9 mouse cellular contexts compared by ENCODE assay signal in genomic region chr11:98942923-98943641, GRCm38 (mm10). TPM values are rescaled to one million over a fixed set of nuclear protein-coding genes. Genes with fewer than 3 reads are reported as not detected.
DNase-seq lines count a peak whose midpoint lies in the region; ATAC-seq and TF ChIP-seq lines count a peak whose summit lies in the region.
"Had no signal": no experiment of that assay in that cellular context is flagged by ENCODE, and none has a peak within 500 bp of the region (broad histone marks: within the 10 kb centered on the region; RNA-seq: fewer than 3 reads in every experiment).

No protein-coding gene starts in this region.

- TF ChIP-seq CTCF in forebrain, postnatal 0 days (IDR thresholded peaks at IDR 0.05; ENCODE audit: low read depth), result no peak
- TF ChIP-seq CTCF in hindbrain, postnatal 0 days (IDR thresholded peaks at IDR 0.05; ENCODE audit: low read depth), result no peak
- no peak for TF ChIP-seq CTCF in liver, embryonic 14.5 days (IDR thresholded peaks at IDR 0.05; ENCODE audit: low read depth)

- H3K27me3 ChIP-seq in forebrain, postnatal 0 days (ENCODE audit: insufficient read depth, low read length), result no peaks in the 10 kb centered on the region
- H3K27me3 ChIP-seq in hindbrain, postnatal 0 days (ENCODE audit: insufficient read depth, low read length), result no peaks in the 10 kb centered on the region
- H3K27me3 ChIP-seq in liver, embryonic 14.5 days (ENCODE audit: control insufficient read depth, insufficient read depth, low read length), result peaks cover 11% of the 10 kb centered on the region
- H3K27me3 ChIP-seq in neural tube, embryonic 12.5 days (replicated peaks), result no peaks in the 10 kb centered on the region

- H3K4me3 ChIP-seq in forebrain, postnatal 0 days (ENCODE audit: low read depth, low read length), result no peak overlapping the region
- H3K4me3 ChIP-seq in hindbrain, postnatal 0 days (ENCODE audit: low read length), result no peak overlapping the region
- H3K4me3 ChIP-seq in liver, embryonic 14.5 days (ENCODE audit: insufficient read depth in 1 of 2, low read depth in 2 of 2, low read length in 2 of 2), result no peak overlapping the region
- no peak overlapping the region for H3K4me3 ChIP-seq in neural tube, embryonic 12.5 days

- 0 out of 2 replicates have a peak overlapping the region, but pooled peaks have one; percentile 88 for H3K4me2 ChIP-seq in forebrain, postnatal 0 days (ENCODE audit: low read depth)
- H3K4me2 ChIP-seq in hindbrain, postnatal 0 days (ENCODE audit: low read depth, low read length), result 0 out of 2 replicates have a peak overlapping the region, but pooled peaks have one; percentile 0
- H3K4me2 ChIP-seq in liver, embryonic 14.5 days (ENCODE audit: low read depth), result peak overlapping the region; percentile 16; the same call in 1 of the 2 replicates
- peak overlapping the region; percentile 93 for H3K4me2 ChIP-seq in neural tube, embryonic 12.5 days (replicated peaks)

- 39% methylated on average over 8 of the region's 8 CpGs for WGBS in forebrain, postnatal 0 days
- WGBS in hindbrain, postnatal 0 days, result 44% methylated on average over 8 of the region's 8 CpGs
- WGBS in liver, embryonic 14.5 days (ENCODE audit: insufficient replicate concordance), result 60% methylated on average over 8 of the region's 8 CpGs
- WGBS in neural tube, embryonic 12.5 days, result 66% methylated on average over 8 of the region's 8 CpGs

- no peak for TF ChIP-seq EP300 in liver, embryonic 14.5 days (IDR thresholded peaks at IDR 0.05; ENCODE audit: low read depth)

- peak; percentile 59 to 65 for DNase-seq in CD8-positive naive resting alpha-beta T cell, adult 2 months (ENCODE audit: low read depth in 2 of 2, low spot score in 2 of 2)
- DNase-seq in NIH3T3 (ENCODE audit: low read depth), result peak; percentile 91
- no peak for DNase-seq in forebrain, postnatal 0 days
- DNase-seq in hindbrain, postnatal 0 days (ENCODE audit: low spot score), result peak; percentile 69
- no peak for DNase-seq in liver, embryonic 14.5 days (ENCODE audit: low read depth in 3 of 3, low spot score in 3 of 3)
- DNase-seq in right cerebral cortex, postnatal 36 days (ENCODE audit: low spot score in 2 of 2), result no peak
- no peak for DNase-seq in layer of hippocampus, adult 8-10 months (ENCODE audit: low spot score in 2 of 2)

- ATAC-seq in forebrain, postnatal 0 days, result no peak
- peak; percentile 34; the same call in 1 of the 2 replicates for ATAC-seq in hindbrain, postnatal 0 days
- no peak for ATAC-seq in liver, embryonic 14.5 days (ENCODE audit: insufficient read depth)
- ATAC-seq in neural tube, embryonic 12.5 days (ENCODE audit: low FRiP score, low read depth), result peak; percentile 10; the same call in 1 of the 2 replicates

- H3K36me3 ChIP-seq in forebrain, postnatal 0 days (ENCODE audit: insufficient read depth), result no peaks in the 10 kb centered on the region
- H3K36me3 ChIP-seq in hindbrain, postnatal 0 days (ENCODE audit: insufficient read depth, low read length), result no peaks in the 10 kb centered on the region
- no peaks in the 10 kb centered on the region for H3K36me3 ChIP-seq in liver, embryonic 14.5 days (replicated peaks; ENCODE audit: control insufficient read depth, insufficient read depth, low read depth)
- H3K36me3 ChIP-seq in neural tube, embryonic 12.5 days, result no peaks in the 10 kb centered on the region

- H3K4me1 ChIP-seq in forebrain, postnatal 0 days (ENCODE audit: insufficient read depth), result peaks cover 27% of the 10 kb centered on the region
- H3K4me1 ChIP-seq in hindbrain, postnatal 0 days (ENCODE audit: insufficient read depth, low read length), result peaks cover 38% of the 10 kb centered on the region
- peaks cover 3 to 56% of the 10 kb centered on the region in 2 experiments; a peak in 3 of 4 replicates for H3K4me1 ChIP-seq in liver, embryonic 14.5 days (replicated peaks; ENCODE audit: control insufficient read depth in 2 of 2, insufficient read depth in 2 of 2, low read length in 1 of 2)
- peaks cover 80% of the 10 kb centered on the region for H3K4me1 ChIP-seq in neural tube, embryonic 12.5 days

- H3K9ac ChIP-seq in forebrain, postnatal 0 days, result peak overlapping the region; percentile 59; the same call in 1 of the 2 replicates
- H3K9ac ChIP-seq in hindbrain, postnatal 0 days (replicated peaks; ENCODE audit: low read length), result no peak overlapping the region
- no peak overlapping the region for H3K9ac ChIP-seq in liver, embryonic 14.5 days (replicated peaks)
- 0 out of 2 replicates have a peak overlapping the region, but pooled peaks have one; percentile 65 for H3K9ac ChIP-seq in neural tube, embryonic 12.5 days

- no peaks in the 10 kb centered on the region for H3K9me3 ChIP-seq in forebrain, postnatal 0 days (ENCODE audit: low read length)
- H3K9me3 ChIP-seq in hindbrain, postnatal 0 days (ENCODE audit: low read length), result no peaks in the 10 kb centered on the region
- no peaks in the 10 kb centered on the region for H3K9me3 ChIP-seq in liver, embryonic 14.5 days (ENCODE audit: control insufficient read depth, low read length)
- H3K9me3 ChIP-seq in neural tube, embryonic 12.5 days, result no peaks in the 10 kb centered on the region

- peak overlapping the region; percentile 86 for H3K27ac ChIP-seq in forebrain, postnatal 0 days (ENCODE audit: low read depth, low read length)
- H3K27ac ChIP-seq in hindbrain, postnatal 0 days, result peak overlapping the region; percentile 78
- no peak overlapping the region for H3K27ac ChIP-seq in liver, embryonic 14.5 days
- H3K27ac ChIP-seq in neural tube, embryonic 12.5 days, result peak overlapping the region; percentile 46; the same call in 1 of the 2 replicates

RNA-seq across cellular contexts. Expression of gene Rara, which starts 15.5 kb away (rescaled TPM):
- total RNA-seq in forebrain, postnatal 0 days (2014; rRNA removed), result 11.6 and 15.2 TPM in 2 replicates
- polyA plus RNA-seq in forebrain, postnatal 0 days (2015; fragmentation: Nextera tagmentation; extraction: Ambion mirVana), result 9.5 and 10.7 TPM in 2 replicates
- total RNA-seq in hindbrain, postnatal 0 days (2014; rRNA removed), result 16.9 and 19.2 TPM in 2 replicates
- 8.1 and 9.5 TPM in 2 replicates for polyA plus RNA-seq in hindbrain, postnatal 0 days (2015; fragmentation: Nextera tagmentation; extraction: Ambion mirVana)
- polyA plus RNA-seq in liver, embryonic 14.5 days (2012; rRNA removed), result 1.9 and 2.3 TPM in 2 replicates
- 3.0 and 3.2 TPM in 2 replicates for polyA plus RNA-seq in liver, embryonic 14.5 days (2014; fragmentation: Nextera tagmentation; extraction: Ambion mirVana)
- 51.1 and 52.5 TPM in 2 replicates for polyA plus RNA-seq in neural tube, embryonic 12.5 days (2016; fragmentation: Nextera tagmentation; extraction: Ambion mirVana)
- total RNA-seq in layer of hippocampus, adult 8-10 months (2022), result 10 to 100 TPM; 17.3 to 20.2 (median 19.4) TPM

RNA-seq across cellular contexts. Expression of gene Cdc6, which starts 35.5 kb away (rescaled TPM):
- 2.2 and 2.3 TPM in 2 replicates for total RNA-seq in forebrain, postnatal 0 days (2014; rRNA removed)
- polyA plus RNA-seq in forebrain, postnatal 0 days (2015; fragmentation: Nextera tagmentation; extraction: Ambion mirVana), result 1.3 and 1.7 TPM in 2 replicates
- 2.5 and 4.6 TPM in 2 replicates for total RNA-seq in hindbrain, postnatal 0 days (2014; rRNA removed)
- 3.0 and 3.4 TPM in 2 replicates for polyA plus RNA-seq in hindbrain, postnatal 0 days (2015; fragmentation: Nextera tagmentation; extraction: Ambion mirVana)
- polyA plus RNA-seq in liver, embryonic 14.5 days (2012; rRNA removed), result 16.9 and 28.6 TPM in 2 replicates
- polyA plus RNA-seq in liver, embryonic 14.5 days (2014; fragmentation: Nextera tagmentation; extraction: Ambion mirVana), result 64.1 and 71.0 TPM in 2 replicates
- 18.4 and 19.2 TPM in 2 replicates for polyA plus RNA-seq in neural tube, embryonic 12.5 days (2016; fragmentation: Nextera tagmentation; extraction: Ambion mirVana)
- total RNA-seq in layer of hippocampus, adult 8-10 months (2022), result 1 to 10 TPM in 1 of 4 experiments, under 1 TPM in 3; 0.36 to 1.2 (median 0.44) TPM

RNA-seq across cellular contexts. Expression of gene Gjd3, which starts 39.7 kb away (rescaled TPM):
- 1.2 and 1.4 TPM in 2 replicates for total RNA-seq in forebrain, postnatal 0 days (2014; rRNA removed)
- 2.0 and 2.7 TPM in 2 replicates for polyA plus RNA-seq in forebrain, postnatal 0 days (2015; fragmentation: Nextera tagmentation; extraction: Ambion mirVana)
- total RNA-seq in hindbrain, postnatal 0 days (2014; rRNA removed), result 0.75 and 5.0 TPM in 2 replicates
- polyA plus RNA-seq in hindbrain, postnatal 0 days (2015; fragmentation: Nextera tagmentation; extraction: Ambion mirVana), result 4.8 and 5.9 TPM in 2 replicates
- not detected in 2 replicates for polyA plus RNA-seq in liver, embryonic 14.5 days (2012; rRNA removed)
- polyA plus RNA-seq in liver, embryonic 14.5 days (2014; fragmentation: Nextera tagmentation; extraction: Ambion mirVana), result not detected in 2 replicates
- 1.8 and 2.0 TPM in 2 replicates for polyA plus RNA-seq in neural tube, embryonic 12.5 days (2016; fragmentation: Nextera tagmentation; extraction: Ambion mirVana)
- total RNA-seq in layer of hippocampus, adult 8-10 months (2022), result 1 to 10 TPM in 2 of 4 experiments, not detected in 2; 1.4 to 1.6 TPM
- total RNA-seq: hematopoietic stem cell, adult 5-6 weeks had no signal

Comparison
In these comparisons a context has a peak if more than half of its experiments do, and no peak if none do; other contexts are left out.
1. DNase-seq: peak in CD8-positive naive resting alpha-beta T cell, adult 2 months (2 of 2), NIH3T3 (single experiment) and hindbrain, postnatal 0 days (single experiment); none in forebrain, postnatal 0 days (single experiment), liver, embryonic 14.5 days (0 of 3), right cerebral cortex, postnatal 36 days (0 of 2) and layer of hippocampus, adult 8-10 months (0 of 2).
2. ATAC-seq: peak in hindbrain, postnatal 0 days (single experiment) and neural tube, embryonic 12.5 days (single experiment); none in forebrain, postnatal 0 days (single experiment) and liver, embryonic 14.5 days (single experiment).
3. H3K4me2 ChIP-seq: peak in every context shown above with its lines; median percentile 93 in neural tube, embryonic 12.5 days; 88 in forebrain, postnatal 0 days; 16 in liver, embryonic 14.5 days; 0 in hindbrain, postnatal 0 days.
4. H3K9ac ChIP-seq: peak in forebrain, postnatal 0 days (single experiment) and neural tube, embryonic 12.5 days (single experiment); none in hindbrain, postnatal 0 days (single experiment) and liver, embryonic 14.5 days (single experiment).